Mouse (Mus musculus) embryonic fibroblast, embryonic 13.5 days (primary cell): ENCODE results near the gene Csnk1g2.

Experiments
- CTCF ChIP-seq: IDR thresholded peaks from 2 replicates; pipeline ENCODE4 v1.5.1; 2011; ENCODE audit warnings: mild to moderate bottlenecking, control low read depth, low read length, moderate library complexity, borderline replicate concordance; ENCODE audit not compliant: insufficient read depth
- POLR2A ChIP-seq: IDR thresholded peaks from 2 replicates; pipeline ENCODE4 v1.6.1; 2011; ENCODE audit warnings: low read depth, mild to moderate bottlenecking, control low read depth, low read length, moderate library complexity

- no peak for TF ChIP-seq POLR2A
- no peak for TF ChIP-seq CTCF
These were observed 10.7 kb upstream of the Csnk1g2 start for GRCm38 (mm10) chr10:80611905-80612304.
